Mouse (Mus musculus): ENCODE measurements around the gene Gpr19. TPM values are rescaled to one million over a fixed set of nuclear protein-coding genes. Genes with fewer than 3 reads are reported as not detected.

Gene Gpr19
- 3.9 and 4.7 TPM in 2 replicates for total RNA-seq (2023)

GRCm38 (mm10) chr6:134898095-134898965 lies at the start of gene Gpr19:
Gene Gpr19, minus strand, starts transcription at chr6:134898578.

DNA sequence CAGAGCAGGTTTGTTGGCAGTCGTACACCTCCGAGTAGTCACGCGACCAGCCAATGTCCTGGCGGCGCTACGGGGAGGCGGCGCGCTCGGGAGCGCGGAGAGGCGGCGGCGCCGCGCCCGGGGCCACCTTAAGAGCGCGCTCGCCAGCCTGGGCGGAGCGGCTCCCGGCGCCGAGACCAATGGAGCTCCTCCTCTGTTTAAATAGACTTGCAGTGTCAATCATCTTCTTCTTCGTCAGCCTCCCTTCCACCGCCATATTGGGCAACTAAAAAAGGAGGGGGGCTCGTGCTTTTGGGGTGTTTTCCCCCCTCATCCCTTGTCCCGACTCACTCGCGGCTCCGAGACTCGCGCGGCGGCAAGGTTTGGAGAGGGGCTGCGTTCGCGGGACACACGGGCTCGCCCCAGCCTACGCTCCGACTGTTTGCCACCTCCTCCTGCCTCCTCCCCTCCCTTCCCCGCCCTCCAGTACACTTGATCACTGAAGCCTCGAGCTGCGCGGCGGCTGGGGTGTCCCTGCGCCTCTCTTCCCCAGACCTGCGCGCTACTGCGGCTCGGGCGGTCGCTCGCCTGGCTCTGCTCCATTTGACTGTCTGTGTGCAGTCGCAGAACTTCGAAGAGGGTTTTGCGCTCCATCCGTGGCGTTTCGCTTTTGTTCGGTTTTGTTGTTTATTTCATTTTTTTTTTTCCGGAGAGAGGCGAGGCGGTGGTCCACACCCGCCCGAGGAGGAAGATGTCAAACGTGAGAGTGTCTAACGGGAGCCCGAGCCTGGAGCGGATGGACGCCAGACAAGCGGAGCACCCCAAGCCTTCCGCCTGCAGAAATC lies 22.0 kb upstream of the Gpr19 start, which contains the start of gene Cdkn1b:
Gene Cdkn1b (plus strand): TSS at position 212 of the 824 bp plus-strand sequence.

GRCm38 (mm10) chr6:134829786-134830700 lies 68.3 kb downstream of the Gpr19 start, which contains the start of gene Crebl2:
Gene Crebl2, plus strand, starts transcription at chr6:134830154.

Other genes starting within 250 kb of the Gpr19 start
- 10.3 and 13.2 TPM in 2 replicates for gene Dusp16, start 106.0 kb downstream of the Gpr19 start, total RNA-seq (2023)
- gene Crebl2, start 68.4 kb downstream of the Gpr19 start, total RNA-seq (2023): 7.4 and 11.3 TPM in 2 replicates
- gene Cdkn1b, start 21.8 kb upstream of the Gpr19 start, total RNA-seq (2023): 101 and 109 TPM in 2 replicates
- 0.36 and 0.51 TPM in 2 replicates for gene Apold1, start 83.1 kb upstream of the Gpr19 start, total RNA-seq (2023)
- 68.4 and 87.3 TPM in 2 replicates for gene Ddx47, start 113.0 kb upstream of the Gpr19 start, total RNA-seq (2023)
- gene Gprc5a, start 167.1 kb upstream of the Gpr19 start, total RNA-seq (2023): 0.22 and 1.0 TPM in 2 replicates
- not detected in 2 replicates for gene Gprc5d, start 219.7 kb upstream of the Gpr19 start, total RNA-seq (2023)

Measured in neutrophil, adult 65 days (primary cell).